Mouse (Mus musculus) thymus, postnatal 0 days (tissue): ENCODE data around the gene Stambpl1. TPM values are rescaled to one million over a fixed set of nuclear protein-coding genes. Genes with fewer than 3 reads are reported as not detected.
A peak's percentile ranks its signal among the peaks of the same experiment; 100 is the strongest.

Source experiments
- DNase-seq: peaks from one replicate; pipeline ENCODE4 v3.0.0-alpha.2; 2015; ENCODE audit warnings: low spot score
- polyA plus RNA-seq: library from polyadenylated mRNA; unstranded; fragments of >200 nt; fragmentation: Nextera tagmentation; extraction: Ambion mirVana; gene quantifications from 2 replicates; pipeline ENCODE4 v1.2.1, GENCODE M21; 2015

Gene Stambpl1
- polyA plus RNA-seq, 1 experiment from 2014 or later: 54.7 TPM

GRCm38 (mm10) chr19:34236049-34236448 lies 44.0 kb downstream of the Stambpl1 start:
- DNase-seq: no peak

GRCm38 (mm10) chr19:34237746-34238145 lies 45.7 kb downstream of the Stambpl1 start:
- no peak for DNase-seq

- DNase-seq: no peak
These were observed 48.4 kb downstream of the Stambpl1 start for GRCm38 (mm10) chr19:34240273-34241039.

- peak; percentile 59 for DNase-seq
These were observed 49.4 kb downstream of the Stambpl1 start for GRCm38 (mm10) chr19:34241247-34241915.

GRCm38 (mm10) chr19:34242925-34243324 lies 50.9 kb downstream of the Stambpl1 start:
- no peak for DNase-seq

- DNase-seq: peak; percentile 91
These were observed 52.0 kb downstream of the Stambpl1 start for GRCm38 (mm10) chr19:34244056-34244455.

- DNase-seq: peak; percentile 72
These were observed 56.5 kb downstream of the Stambpl1 start for GRCm38 (mm10) chr19:34248558-34248957.

GRCm38 (mm10) chr19:34250621-34251020 lies 58.6 kb downstream of the Stambpl1 start:
- no peak for DNase-seq

GRCm38 (mm10) chr19:34251900-34252299 lies 59.9 kb downstream of the Stambpl1 start:
- DNase-seq: no peak

GRCm38 (mm10) chr19:34252450-34252849 lies 60.4 kb downstream of the Stambpl1 start:
- DNase-seq: no peak

- DNase-seq: peak; percentile 33
These were observed 62.3 kb downstream of the Stambpl1 start for GRCm38 (mm10) chr19:34254101-34254879.

GRCm38 (mm10) chr19:34254880-34255681 lies 63.1 kb downstream of the Stambpl1 start, which contains the start of gene Acta2:
Gene Acta2 (minus strand): TSS chr19:34255590.
- no peak for DNase-seq

- DNase-seq: no peak
These were observed 64.1 kb downstream of the Stambpl1 start for GRCm38 (mm10) chr19:34256149-34256548.

- DNase-seq: no peak
These were observed 64.9 kb downstream of the Stambpl1 start for GRCm38 (mm10) chr19:34256936-34257335.

GRCm38 (mm10) chr19:34262273-34262974 lies 70.4 kb downstream of the Stambpl1 start:
- DNase-seq: no peak

- DNase-seq: no peak
These were observed 73.7 kb downstream of the Stambpl1 start for GRCm38 (mm10) chr19:34265604-34266193.

- no peak for DNase-seq
These were observed 77.0 kb downstream of the Stambpl1 start for GRCm38 (mm10) chr19:34268991-34269390.

- DNase-seq: no peak
These were observed 78.2 kb downstream of the Stambpl1 start for GRCm38 (mm10) chr19:34270106-34270726.

- DNase-seq: no peak
These were observed 78.9 kb downstream of the Stambpl1 start for GRCm38 (mm10) chr19:34270824-34271464.
